Mouse (Mus musculus) thymus, adult 2 months (tissue): Measurements from ENCODE around the gene Nom1.

Experiments used
- CTCF ChIP-seq: fragments of 200-500 bp; IDR thresholded peaks from 2 replicates; pipeline ENCODE4 v1.5.1; 2012; ENCODE audit warnings: mild to moderate bottlenecking, control low read depth, low read length, moderate library complexity, borderline replicate concordance; ENCODE audit not compliant: control insufficient read depth, poor library complexity, insufficient read depth; ENCODE audit errors: extremely low read depth
- POLR2A ChIP-seq: fragments of 200-500 bp; IDR thresholded peaks from 2 replicates; pipeline ENCODE4 v1.6.1; 2012; ENCODE audit warnings: mild to moderate bottlenecking, low read length, control low read depth, moderate library complexity; ENCODE audit not compliant: control insufficient read depth, poor library complexity, insufficient read depth; ENCODE audit errors: extremely low read depth

DNA sequence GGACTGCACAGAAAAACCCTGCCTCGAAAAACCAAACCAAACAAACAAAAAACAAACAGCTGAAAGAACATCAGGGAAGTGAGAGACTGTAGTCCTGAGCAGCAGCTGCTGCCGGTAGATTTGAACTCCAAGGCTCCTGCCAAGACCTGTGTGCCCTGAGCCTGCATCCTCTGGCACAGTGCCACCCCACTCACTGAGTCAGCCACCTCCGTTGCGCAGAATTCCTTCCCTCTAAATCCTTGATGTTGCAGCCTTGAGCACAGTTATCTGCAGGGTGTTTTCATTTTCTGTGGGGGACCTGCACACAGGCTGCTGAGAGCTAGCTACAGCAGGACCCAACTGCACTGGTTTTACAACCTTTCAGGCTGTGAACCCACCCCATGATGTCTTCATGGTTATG, 36.0 kb upstream of the Nom1 start:
- TF ChIP-seq CTCF (no peak), POLR2A (no peak)
